Mouse (Mus musculus) stomach, postnatal 0 days (tissue): Measurements from ENCODE around the gene Cby1.

ENCODE experiments used
- CTCF ChIP-seq: IDR thresholded peaks from 2 replicates; pipeline ENCODE4 v1.5.1; 2016; ENCODE audit warnings: antibody characterized with exemption, low read depth, mild to moderate bottlenecking, moderate library complexity
- EP300 ChIP-seq: optimal IDR thresholded peaks from 2 replicates; pipeline ENCODE3; 2016; ENCODE audit warnings: antibody characterized with exemption

DNA sequence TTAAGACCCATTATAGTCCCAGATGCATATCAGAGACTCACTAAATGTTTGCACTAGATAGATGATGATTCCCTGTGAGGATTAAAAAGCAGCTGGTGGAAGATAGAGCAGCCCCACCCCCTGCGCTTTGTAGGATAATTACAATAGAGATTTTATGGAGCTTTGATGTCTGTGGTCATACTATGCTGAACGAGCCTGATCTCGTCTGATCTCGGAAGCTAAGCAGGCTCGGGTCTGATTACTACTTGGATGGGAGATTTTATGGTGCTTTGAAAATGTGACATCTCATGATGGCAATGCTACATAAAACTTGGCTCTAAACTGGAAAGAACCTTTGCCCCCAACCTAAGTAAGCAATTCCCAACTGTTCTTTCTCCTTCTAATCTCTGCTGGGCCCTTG, 33.3 kb downstream of the Cby1 start:
- no peak for TF ChIP-seq CTCF
- no peak for TF ChIP-seq EP300
